Mouse (Mus musculus): ENCODE measurements at regions not wholly inside any gene's neighbourhood (a gene's known extent, or its start where the extent isn't known, plus 50 kb on each side); places are given as distances from the start of the nearest gene placed in this dataset.

DNA sequence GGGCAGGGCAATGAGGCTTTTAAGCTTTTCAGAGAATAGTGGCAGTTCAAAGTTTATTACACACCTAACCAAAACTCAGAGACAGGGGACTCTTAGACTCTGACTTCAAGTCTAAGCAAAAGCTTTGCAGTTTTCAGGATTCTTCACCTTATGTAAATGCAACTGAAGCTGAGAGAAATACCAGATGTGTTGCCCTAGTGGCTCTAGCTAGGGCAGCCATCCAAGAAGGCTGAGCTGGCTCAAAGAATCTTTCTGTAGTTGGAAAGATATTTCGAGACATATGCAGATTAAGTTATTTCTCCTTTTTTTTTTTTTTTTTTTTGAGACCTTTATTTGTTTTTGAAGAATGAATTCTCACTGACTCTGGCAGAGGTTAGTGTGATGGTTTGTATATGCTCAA lies 284.7 kb upstream of the Grin3a start:
- TF ChIP-seq POLR2A (IDR thresholded peaks at IDR 0.05; ENCODE audit: insufficient read depth, low read depth, low read length) (no peak), CTCF (IDR thresholded peaks at IDR 0.05) (no peak), EP300 (IDR thresholded peaks at IDR 0.05; ENCODE audit: insufficient read depth, low read depth, low read length) (no peak)
